Mouse (Mus musculus): ENCODE measurements around the gene Smc6.

DNA sequence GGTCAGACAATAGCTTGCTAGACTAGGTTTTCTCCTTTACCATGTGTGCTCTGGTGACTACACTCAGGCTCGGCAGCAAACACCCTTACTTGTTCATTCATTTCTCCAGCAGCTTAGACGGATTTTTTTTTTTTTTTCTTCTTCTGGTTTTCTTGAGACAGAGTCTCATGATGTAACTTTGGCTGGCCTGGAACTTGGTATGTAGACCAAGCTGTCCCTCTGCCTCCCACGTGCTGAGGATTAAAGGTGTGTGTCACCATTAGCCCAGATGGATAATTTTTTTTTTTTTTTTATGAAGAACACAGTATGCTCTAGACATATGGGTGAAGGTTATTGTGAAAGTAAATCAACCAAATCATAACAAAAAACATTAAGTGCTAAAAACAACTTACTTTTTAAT, 15.4 kb upstream of the Smc6 start:
- TF ChIP-seq CTCF (IDR thresholded peaks at IDR 0.05; ENCODE audit: control insufficient read depth, insufficient read depth, low read length) (no peak), POLR2A (IDR thresholded peaks at IDR 0.05; ENCODE audit: borderline replicate concordance, control insufficient read depth, low read depth, low read length) (no peak)

All from bone marrow, adult 2 months (tissue).